Mouse (Mus musculus): ENCODE data around the gene Anapc4.

Gene Anapc4

GRCm38 (mm10) chr5:52833761-52834274 is at the start of gene Anapc4:
Gene Anapc4 (plus strand): TSS chr5:52834012.
- DNase-seq, result peak; percentile 100

GRCm38 (mm10) chr5:52786556-52787322 is 47.1 kb upstream of the Anapc4 start:
- DNase-seq, result no peak

DNA sequence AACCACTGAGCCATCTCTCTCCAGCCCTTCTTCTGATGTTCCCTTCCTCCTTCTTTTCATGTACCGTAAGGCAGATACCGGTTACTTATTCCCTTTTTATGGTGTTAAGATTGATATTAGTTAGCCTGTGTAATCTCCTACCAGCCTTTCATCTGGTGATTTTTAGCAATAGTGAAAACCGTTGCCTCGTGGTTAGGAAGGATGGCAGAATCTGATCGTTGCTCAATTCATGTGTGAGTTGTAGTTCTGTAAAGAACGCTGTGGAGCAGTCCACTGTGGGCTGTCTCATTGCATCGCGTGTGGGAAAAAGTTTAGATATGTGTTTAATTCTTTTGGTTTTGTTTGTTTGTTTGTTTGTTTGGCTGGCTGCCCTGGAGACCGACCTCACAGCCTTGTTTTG is 40.6 kb upstream of the Anapc4 start:
- DNase-seq, result no peak

- DNase-seq, result no peak
Observed at GRCm38 (mm10) chr5:52794109-52794508, 39.7 kb upstream of the Anapc4 start.

DNA sequence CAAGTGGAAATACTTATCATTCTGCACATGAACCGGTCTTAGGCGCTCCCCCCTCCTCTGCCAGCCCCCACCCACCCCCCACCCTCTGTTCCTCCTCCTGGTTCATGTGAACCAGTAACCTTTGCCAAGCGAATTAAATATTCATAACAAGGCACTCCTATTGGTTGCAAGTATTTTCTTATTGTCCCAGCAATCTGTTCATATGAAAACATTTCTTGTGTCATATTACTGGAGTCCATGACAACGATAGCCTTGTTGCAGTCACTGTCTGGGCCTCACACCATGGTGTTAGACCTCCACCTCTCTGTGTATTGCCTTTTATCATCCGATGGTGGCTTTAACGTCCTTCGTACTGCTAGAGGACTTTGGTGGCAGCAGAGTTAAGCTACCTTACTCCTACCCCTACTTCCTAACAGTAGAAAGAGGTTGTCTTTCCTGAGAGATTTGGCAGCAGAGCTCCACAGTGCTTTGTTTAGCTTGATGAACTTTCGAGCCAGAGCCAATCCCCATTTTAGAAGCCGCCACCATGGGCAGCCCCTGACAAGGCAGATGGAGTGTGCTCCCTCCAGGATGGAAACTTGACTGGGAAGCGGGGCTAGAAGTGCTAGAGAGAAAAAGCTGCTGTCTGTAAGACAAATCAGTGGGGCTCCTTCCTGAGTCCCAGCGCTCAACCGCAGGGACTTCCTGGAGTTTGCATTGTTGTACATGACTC is 34.4 kb upstream of the Anapc4 start:
- no peak for DNase-seq

GRCm38 (mm10) chr5:52805801-52806200 is 28.0 kb upstream of the Anapc4 start:
- DNase-seq, result no peak

- DNase-seq, result no peak
Observed at GRCm38 (mm10) chr5:52806349-52806748, 27.5 kb upstream of the Anapc4 start.

GRCm38 (mm10) chr5:52807030-52807429 is 26.8 kb upstream of the Anapc4 start:
- DNase-seq, result no peak

- no peak for DNase-seq
Observed at GRCm38 (mm10) chr5:52810446-52810845, 23.4 kb upstream of the Anapc4 start.

DNA sequence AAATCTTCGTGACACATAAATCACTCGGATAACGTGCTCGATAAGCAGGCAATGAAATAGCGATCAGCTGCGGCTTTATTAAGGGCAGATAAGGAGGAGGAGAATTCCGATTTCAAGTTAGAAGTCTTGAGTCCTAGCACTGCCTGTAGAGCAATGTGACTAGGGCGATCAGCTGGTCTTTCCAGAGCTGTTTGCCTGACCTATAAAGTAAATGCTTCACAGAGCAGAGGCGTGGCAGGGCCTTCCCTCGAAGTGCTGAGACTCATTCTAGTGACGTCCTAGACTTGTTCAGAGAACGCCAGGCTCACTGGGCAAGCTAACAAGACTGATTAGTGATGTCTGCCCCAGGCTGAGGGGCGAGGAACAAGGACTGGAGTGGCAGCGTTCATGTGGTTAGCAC is 22.8 kb upstream of the Anapc4 start:
- DNase-seq, result no peak

DNA sequence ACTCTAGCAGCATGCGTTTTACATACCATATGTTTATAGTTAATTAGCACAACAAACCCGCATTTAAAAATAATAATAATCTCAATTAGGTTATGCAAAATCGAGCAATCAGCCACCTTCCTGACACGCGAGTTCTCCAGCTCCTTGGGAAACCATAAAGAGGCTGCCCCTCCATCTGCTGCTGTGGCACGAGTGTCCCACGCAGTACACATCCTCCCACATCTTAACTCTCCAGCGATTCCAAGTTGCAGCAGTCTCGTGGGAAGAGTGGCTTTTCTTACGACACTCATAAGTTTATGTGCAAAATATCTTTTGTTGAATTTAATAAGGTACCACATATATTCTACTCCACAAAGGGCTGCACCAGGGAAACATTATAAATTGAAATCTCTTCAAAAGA is 21.4 kb upstream of the Anapc4 start:
- DNase-seq, result no peak

DNA sequence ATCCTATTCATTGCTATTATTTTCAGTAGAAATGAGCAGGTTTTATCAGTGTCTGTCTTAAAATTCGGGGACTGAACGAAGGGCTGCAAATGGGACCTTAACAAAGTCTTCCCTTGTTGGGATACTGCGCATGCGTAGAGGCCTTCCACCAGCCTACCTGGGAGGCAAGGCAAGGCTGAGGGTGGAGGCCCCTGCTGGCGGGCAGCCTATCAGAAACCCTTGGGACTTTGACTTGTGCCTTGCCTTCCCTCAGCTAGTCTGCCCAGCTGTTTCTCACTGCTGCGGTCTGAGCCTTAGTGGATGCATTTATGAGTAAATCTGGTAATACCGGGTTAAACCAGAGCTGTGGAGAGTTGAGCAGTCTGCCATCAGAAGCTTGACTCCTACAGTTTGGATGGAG is 20.5 kb upstream of the Anapc4 start:
- DNase-seq, result no peak

- DNase-seq, result no peak
Observed at GRCm38 (mm10) chr5:52818676-52819075, 15.1 kb upstream of the Anapc4 start.

DNA sequence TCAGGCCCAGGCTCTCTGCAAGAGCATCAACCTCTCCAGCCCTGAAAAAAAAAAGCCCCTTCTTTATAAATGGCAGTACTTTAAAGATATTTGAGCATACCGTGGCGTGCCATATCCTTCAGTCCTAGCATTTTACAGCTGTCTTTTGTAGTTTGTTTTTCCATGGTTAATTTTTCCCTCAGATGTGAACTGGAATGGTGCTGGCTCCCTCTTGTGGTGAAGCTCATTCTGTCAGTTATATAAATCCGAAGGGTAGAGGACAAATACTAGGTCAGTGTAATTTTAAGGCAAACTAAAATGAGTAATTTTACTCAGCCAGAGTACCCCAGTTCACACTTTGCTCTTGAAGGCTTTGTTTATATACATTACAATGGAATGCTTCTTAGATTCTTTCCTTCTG is 12.1 kb upstream of the Anapc4 start:
- DNase-seq, result peak; percentile 15

DNA sequence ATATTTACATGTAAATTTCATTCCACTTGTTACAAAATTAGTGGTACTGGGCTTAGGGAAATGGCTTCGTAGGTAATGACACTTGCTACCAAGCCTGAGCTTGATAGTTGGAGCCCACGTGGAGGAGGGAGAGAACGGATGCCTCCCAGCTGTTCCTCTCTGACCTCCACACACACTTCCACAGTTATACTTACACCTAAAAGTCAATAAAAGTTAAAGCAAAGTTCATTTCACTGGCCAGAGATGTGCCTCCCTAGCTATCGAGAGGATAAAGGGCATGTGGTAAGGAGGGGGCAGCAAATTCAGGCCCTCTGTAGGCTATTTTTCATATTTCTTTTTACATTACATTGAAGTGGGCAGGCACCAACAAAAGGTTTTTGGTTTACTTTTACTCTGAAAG is 5.9 kb upstream of the Anapc4 start:
- no peak for DNase-seq

DNA sequence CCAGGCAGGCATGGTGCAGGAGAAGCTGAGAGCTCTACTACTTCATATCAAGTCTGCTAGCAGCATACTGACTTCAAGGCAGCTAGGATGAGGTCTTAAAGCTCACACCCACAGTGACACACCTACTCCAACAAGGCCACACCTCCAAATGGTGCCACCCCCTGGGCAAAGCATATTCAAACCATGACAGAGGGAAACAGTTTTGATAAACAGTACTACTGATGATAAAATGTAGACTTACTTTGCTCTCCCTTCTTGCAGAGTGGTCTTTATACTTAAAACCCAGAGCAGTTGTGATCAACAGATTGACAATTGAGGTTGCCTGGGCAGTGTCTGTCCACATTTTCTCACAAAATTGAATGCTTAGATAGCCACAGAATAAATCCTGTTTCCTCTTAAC is 807 bp upstream of the Anapc4 start:
- peak; percentile 46 for DNase-seq

DNA sequence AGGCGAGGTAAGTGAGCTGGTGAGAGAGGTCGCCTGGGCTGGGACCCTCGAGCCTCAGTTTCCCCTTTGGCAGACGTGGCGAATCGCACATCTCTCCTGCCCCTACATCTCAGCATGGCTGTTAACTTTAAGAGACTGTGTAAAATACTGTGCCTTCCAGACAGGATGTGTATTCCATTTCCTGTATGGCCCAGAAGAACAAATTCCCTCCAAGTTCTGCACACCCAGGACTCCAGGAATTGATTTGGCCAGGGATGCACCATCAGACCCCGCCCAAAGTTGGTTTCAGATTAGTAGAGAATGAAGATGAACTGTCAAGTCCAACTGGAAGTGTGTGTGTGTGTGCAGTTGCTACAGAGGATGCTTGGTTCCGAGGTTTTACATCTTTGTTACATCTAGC is 574 bp downstream of the Anapc4 start:
- DNase-seq, result no peak

GRCm38 (mm10) chr5:52844319-52844718 is 10.5 kb downstream of the Anapc4 start:
- no peak for DNase-seq

GRCm38 (mm10) chr5:52855727-52856126 is 21.9 kb downstream of the Anapc4 start:
- no peak for DNase-seq

DNA sequence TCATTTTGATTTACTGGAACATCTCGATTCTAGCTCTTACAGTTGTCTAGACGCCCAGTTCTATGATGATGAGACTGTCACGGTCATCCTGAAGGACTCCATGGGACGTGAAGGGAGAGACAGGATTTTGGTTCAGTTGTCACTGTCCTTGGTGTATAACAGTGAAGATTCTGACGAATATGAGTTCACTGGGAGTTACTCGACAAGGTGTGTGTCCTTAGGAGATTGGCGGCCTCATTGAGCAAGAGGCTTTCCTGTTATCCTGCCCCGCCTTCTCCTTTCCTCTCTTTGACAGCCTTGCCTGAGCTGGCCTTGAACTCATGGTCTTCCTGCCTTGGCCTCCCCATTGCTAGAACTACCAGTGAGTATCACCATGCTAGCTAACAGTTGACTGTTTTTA is 30.6 kb downstream of the Anapc4 start:
- DNase-seq, result no peak

DNA sequence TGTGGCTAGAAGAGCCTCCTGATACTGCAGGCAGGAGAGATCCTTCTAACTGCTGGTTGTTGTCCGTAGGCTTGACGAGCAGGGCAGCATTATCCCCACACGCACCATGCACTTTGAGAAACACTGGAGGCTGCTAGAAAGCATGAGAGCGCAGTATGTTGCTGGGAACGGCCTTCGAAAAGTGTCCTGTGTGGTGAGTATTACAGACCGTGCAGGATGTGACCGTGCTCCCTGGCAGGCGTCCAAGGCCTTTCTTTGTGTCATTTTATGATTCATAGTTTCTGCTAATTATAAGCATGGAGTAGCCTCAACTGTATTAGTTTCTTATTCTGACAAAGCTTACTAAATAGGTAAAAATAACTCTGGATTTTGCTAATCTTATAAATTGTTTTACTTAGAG is 32.0 kb downstream of the Anapc4 start:
- no peak for DNase-seq

DNA sequence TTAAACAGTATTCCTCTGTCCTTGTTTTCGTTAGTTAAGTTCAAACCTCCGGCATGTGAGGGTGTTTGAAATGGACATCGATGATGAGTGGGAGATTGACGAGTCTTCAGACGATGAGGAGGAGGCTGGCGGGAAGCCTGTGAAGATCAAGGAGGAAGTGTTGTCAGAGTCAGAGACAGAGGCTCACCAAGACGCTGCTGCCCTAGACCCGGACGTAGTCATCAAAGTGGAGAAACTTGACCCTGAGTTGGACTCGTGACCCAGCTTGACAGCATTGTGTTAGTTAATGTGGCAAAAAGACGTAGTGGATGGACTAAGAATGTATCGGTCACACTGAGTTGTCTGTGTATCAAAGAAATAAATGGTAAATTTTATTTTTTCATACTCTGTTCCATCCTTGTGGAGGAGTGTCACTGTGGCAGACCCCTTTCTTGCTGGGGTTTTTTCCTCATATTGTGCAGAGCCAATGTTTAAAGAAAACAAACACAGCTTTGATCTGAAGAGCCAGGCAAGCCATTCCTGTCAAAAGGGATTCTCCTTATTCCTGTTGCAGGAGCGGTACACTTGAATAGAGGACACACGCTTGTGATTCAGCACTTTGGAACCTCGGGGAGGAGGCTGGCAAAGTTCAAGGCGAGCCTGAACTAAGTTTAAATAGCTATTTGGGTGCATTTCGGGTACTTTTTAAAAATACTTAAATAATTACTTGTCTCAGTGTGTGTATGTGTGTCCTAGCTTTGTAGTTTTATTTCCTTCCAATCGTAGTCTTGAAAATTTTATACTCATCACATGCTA is 32.7 kb downstream of the Anapc4 start:
- DNase-seq, result no peak

DNA sequence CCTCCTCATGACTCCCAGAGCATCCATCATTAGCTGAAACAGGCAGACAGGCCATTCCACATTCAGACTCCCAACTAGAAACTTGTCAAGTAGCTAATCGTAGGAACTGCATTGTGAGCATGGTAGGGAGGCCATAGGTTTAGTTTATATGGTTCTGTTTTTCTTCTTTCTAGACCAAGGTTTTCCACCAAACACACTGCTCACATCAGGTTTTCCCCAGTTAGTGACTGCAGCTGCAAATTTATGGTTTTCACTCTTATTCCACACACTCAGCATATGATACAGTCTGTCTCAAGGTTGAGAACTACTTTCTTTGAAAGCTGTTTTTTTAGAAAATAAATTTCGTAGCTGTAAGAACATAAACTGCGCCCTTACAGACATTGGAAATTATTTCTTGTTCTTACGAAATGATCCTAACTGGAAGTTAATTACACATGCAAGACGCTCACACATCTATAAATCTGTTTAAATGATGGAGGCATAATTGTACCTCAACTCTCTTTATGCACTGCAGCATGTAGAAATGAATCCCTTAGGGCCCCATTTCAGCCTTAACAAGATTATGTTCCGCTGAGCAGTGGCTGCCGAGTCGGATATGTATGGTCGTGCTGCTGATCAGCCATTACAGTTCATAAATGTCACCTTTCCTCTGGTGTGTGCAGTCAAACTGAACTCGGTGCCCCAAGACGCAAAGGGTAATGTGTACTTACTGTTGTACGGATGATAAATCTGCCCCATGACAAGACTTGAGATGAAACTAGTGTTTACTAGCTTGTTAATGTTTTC is 35.3 kb downstream of the Anapc4 start:
- DNase-seq, result no peak
